Mouse (Mus musculus) inflammation-experienced regulatory T-cells (primary cell): Measurements from ENCODE around the gene Hif1an. TPM values are rescaled to one million over a fixed set of nuclear protein-coding genes. Genes with fewer than 3 reads are reported as not detected.

Source experiments
- polyA plus RNA-seq, 2 experiments: library from polyadenylated mRNA; unstranded; fragments of 100-300 nt; shearing (Covaris generic); gene quantifications; one replicate each; pipeline ENCODE4 v1.2.1; 2017

Gene Hif1an
- polyA plus RNA-seq, result 10 to 100 TPM; 26.3 to 27.5 TPM

DNA sequence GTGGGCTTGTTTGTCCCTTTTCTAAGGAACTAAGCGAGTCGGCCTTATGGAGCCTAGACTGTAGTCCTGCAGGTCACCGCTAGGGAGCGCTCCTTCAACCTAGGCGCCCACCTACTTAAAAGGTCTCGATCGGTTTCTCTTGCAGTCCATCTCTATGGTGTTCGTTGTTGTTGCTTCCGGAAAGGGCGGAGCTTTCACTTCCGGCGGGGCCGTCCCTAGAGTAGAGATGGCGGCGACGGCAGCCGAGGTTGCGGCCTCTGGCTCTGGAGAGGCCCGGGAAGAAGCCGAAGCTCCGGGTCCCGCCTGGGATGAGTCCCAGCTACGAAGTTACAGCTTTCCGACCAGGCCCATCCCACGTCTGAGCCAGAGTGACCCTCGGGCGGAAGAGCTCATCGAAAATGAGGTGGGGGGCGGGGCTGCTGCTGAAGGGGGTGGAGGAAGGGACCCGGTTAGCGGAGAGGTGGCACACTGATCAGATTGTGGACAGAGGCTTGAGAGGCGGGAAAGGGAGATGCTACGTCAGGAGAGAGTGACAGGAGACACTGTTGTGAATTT is at the start of gene Hif1an:
Hif1an (plus strand) TSS at position 199 of the 555 bp plus-strand sequence.

DNA sequence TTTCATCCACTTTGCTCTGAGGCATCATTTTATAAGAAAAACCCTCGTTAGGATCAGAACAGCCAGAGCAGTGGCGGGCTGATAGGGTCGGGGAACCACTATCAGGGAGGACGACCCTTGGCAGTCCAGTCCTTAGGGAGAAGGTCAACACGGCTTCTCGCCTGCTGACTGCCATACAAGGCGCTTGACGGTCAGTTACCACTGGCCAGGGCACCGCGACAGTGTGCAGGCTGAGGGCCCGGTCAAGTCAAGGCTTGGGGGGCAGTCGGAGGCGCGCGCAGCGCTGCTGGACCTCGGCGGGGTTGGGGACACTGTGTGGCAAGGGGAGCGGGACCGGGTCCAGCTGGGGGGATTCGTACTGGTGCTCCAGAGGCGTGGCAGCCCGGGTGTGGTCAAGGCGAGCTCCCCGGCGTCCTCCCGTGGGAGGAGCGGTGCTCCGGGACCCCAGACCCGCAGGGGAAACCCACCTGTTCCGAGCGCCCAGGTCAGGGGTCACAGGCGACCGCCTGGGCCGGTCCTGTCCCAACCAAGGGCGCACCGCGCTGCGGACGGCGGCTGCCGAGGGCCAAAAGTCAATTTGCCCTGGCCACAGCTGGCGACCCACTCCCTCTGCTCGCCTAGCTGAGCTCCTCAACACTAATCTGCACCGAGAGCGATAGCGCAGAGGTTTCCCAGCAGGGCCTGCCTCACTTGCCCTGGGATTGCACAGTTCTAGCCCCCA is 17.2 kb upstream of the Hif1an start, which contains the start of gene Sec31b:
Sec31b (minus strand) TSS at position 544 of the 721 bp plus-strand sequence.

DNA sequence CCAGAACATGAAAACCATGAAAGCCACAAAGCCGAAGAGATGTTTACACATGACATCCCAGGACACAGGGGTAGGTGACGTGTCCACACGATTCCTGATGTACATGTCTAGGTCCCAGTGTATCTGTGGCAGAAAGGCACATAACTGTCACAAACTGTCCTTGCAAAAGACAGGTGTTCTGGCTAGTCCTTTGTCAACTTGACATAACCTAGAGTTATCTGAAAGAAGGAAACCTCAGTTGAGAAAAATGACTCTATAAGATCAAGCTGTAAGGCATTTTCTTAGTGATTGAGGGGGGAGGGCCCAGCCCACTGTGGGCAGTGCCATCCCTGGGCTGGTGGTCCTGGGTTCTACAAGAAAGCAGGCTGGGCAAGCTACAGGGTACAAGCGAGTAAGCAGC is 9.9 kb upstream of the Hif1an start, which contains the start of gene Gm20538:
Gm20538 (minus strand) TSS at position 101 of the 400 bp plus-strand sequence.

DNA sequence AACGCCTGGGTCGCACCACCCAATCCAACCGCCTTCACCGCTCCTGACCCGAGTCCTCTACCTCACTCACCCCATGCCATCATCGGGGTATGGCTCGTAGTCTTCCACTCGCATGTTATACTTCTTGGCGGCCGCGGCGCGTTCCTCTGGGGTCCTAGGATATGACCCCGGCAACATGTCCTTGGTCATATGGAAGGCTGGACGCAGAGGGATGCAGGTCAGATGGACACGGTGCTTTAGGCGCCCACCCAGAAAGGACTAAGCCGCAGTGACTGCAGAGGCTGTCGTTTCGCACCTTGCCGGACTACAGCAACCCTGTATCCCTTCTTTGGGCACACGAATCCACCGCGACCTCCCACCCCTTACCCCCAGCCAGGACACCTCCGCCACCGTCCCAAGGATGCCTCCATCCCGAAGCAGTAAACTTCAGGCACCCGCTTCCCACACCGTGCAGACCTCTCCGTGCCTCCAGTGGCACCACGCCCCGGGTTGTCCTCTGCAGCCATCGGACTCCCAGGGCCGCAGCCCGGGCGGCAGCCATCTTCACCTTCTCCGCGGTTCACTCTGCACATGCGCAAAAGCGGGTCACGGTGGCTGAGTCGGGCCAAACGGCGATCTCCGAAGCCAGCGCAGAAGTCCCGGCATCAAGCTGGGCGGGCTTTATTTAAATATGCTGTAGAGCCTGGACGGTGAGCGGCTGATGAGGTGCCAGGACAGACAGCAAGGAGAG is 7.6 kb upstream of the Hif1an start, which contains the start of gene Ndufb8:
Ndufb8 (minus strand) TSS at position 580 of the 730 bp plus-strand sequence.

Other genes starting within 250 kb of the Hif1an start
- gene Scd4, start 229.8 kb upstream of the Hif1an start, polyA plus RNA-seq, result 1 to 10 TPM in 1 of 2 experiments, under 1 TPM in 1; 0.31 to 1.7 TPM
- 1 to 10 TPM; 2.0 to 4.8 TPM for gene Scd1, start 155.0 kb upstream of the Hif1an start, polyA plus RNA-seq
- gene Wnt8b, start 69.4 kb upstream of the Hif1an start, polyA plus RNA-seq, result under 1 TPM in 1 of 2 experiments, not detected in 1; 0.50 TPM
- 1 to 10 TPM; 4.7 to 5.5 TPM for gene Sec31b, start 17.0 kb upstream of the Hif1an start, polyA plus RNA-seq
- gene Gm20538, start 10.0 kb upstream of the Hif1an start, polyA plus RNA-seq, result 1 to 10 TPM in 1 of 2 experiments, not detected in 1; 3.6 TPM
- gene Ndufb8, start 7.4 kb upstream of the Hif1an start, polyA plus RNA-seq, result 100 to 1,000 TPM; 217 to 254 TPM
- gene Pax2, start 193.2 kb downstream of the Hif1an start, polyA plus RNA-seq, result 1 to 10 TPM in 1 of 2 experiments, not detected in 1; 3.0 TPM